Mouse (Mus musculus) heart, embryonic 12.5 days (tissue): ENCODE results near the gene Pptc7. TPM values are rescaled to one million over a fixed set of nuclear protein-coding genes. Genes with fewer than 3 reads are reported as not detected.

Experiments used
- ATAC-seq: fragments of 200-750 bp; cut with Nextera tagmentation; 2 replicates; pipeline ENCODE4 v1.8.0; 2017; ENCODE audit warnings: moderate TSS enrichment, moderate library complexity; ENCODE audit not compliant: insufficient number of reproducible peaks, low FRiP score
- H3K27ac ChIP-seq: fragments of 300-500 bp; sonication (generic); 2 replicates; pipeline ENCODE4 v1.5.1; 2016; ENCODE audit warnings: mild to moderate bottlenecking, moderate library complexity; ENCODE audit not compliant: poor library complexity, severe bottlenecking
- H3K27me3 ChIP-seq: fragments of 300-500 bp; sonication (generic); replicated peaks from 2 replicates; pipeline ENCODE4 v1.6.1; 2016; ENCODE audit warnings: mild to moderate bottlenecking, moderate library complexity
- H3K36me3 ChIP-seq: fragments of 300-500 bp; sonication (generic); 2 replicates; pipeline ENCODE4 v1.6.1; 2016; ENCODE audit warnings: mild to moderate bottlenecking, moderate library complexity
- H3K4me1 ChIP-seq: fragments of 300-500 bp; sonication (generic); replicated peaks from 2 replicates; pipeline ENCODE4 v1.6.1; 2016; ENCODE audit warnings: mild to moderate bottlenecking
- H3K4me2 ChIP-seq: fragments of 300-500 bp; sonication (generic); 2 replicates; pipeline ENCODE4 v1.6.1; 2016; ENCODE audit warnings: mild to moderate bottlenecking, moderate library complexity
- H3K4me3 ChIP-seq: fragments of 300-500 bp; sonication (generic); 2 replicates; pipeline ENCODE4 v1.5.1; 2016; ENCODE audit warnings: mild to moderate bottlenecking
- H3K9ac ChIP-seq: fragments of 300-500 bp; sonication (generic); 2 replicates; pipeline ENCODE4 v1.6.1; 2016; ENCODE audit warnings: mild to moderate bottlenecking, moderate library complexity
- H3K9me3 ChIP-seq: fragments of 300-500 bp; sonication (generic); replicated peaks from 2 replicates; pipeline ENCODE4 v1.6.1; 2016; ENCODE audit warnings: mild to moderate bottlenecking, moderate library complexity
- WGBS: fragments of 180-500 bp; shearing (Covaris S2); methylation state at CpG from one replicate; pipeline ENCODE4 v1.1.7; 2016; 5-methylcytosine and 5-hydroxymethylcytosine counted together
- polyA plus RNA-seq: library from polyadenylated mRNA; unstranded; fragments of >200 nt; fragmentation: Nextera tagmentation; extraction: Ambion mirVana; gene quantifications from 2 replicates; pipeline ENCODE4 v1.2.1, GENCODE M21; 2016

Gene Pptc7
- 13.4 and 14.3 TPM in 2 replicates for polyA plus RNA-seq

DNA sequence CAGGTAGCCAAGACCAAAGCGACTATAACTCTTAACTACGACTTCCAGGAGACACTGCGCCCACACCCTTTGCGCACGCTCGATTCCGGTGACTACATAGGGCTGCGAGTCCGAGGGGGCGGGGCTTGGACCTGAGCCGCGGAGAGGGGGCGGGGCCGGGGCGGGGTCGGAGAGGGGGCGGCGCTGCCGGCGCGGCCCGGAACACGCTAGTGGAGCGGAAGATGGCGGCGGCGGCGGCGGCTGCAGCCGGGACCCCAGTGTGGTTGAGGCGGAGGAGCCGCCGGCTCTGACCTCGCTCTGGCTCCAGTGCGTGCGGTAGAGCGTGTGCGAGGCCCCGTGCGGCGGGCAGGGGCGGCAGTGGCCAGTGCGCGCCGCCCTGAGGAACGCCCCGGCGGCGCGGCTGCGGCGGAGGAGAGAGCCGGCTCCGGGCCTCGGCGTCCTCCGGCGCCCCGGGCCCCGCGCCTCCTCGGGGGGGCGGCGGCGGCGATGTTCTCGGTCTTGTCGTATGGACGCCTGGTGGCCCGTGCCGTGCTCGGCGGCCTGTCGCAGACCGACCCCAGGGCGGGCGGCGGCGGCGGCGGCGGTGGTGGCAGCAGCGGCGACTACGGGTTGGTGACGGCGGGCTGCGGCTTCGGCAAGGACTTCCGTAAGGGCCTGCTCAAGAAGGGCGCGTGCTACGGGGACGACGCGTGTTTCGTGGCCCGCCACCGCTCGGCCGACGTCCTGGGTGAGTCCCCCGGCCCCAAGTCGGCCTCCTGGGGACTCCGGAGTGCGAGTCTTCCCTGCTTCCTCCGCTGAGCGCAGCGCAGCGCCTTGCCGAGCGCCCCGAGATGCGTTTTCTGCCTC lies at the start of gene Pptc7:
Gene Pptc7 (plus strand): TSS at position 183 of the 846 bp plus-strand sequence.
- Histone ChIP-seq H3K9ac (peak within 1 kb of the TSS; percentile 97), H3K9me3 (no peaks in the 10 kb centered on the region), H3K4me2 (peak within 1 kb of the TSS; percentile 99), H3K27me3 (no peaks in the 10 kb centered on the region), H3K4me1 (peaks cover 40% of the 10 kb centered on the region), H3K36me3 (peaks cover 17% of the 10 kb centered on the region), H3K4me3 (peak within 1 kb of the TSS; percentile 85), H3K27ac (peak within 1 kb of the TSS; percentile 87)
- ATAC-seq, result peak; percentile 91
- WGBS, result under 1% methylated on average over 106 of the region's 114 CpGs

DNA sequence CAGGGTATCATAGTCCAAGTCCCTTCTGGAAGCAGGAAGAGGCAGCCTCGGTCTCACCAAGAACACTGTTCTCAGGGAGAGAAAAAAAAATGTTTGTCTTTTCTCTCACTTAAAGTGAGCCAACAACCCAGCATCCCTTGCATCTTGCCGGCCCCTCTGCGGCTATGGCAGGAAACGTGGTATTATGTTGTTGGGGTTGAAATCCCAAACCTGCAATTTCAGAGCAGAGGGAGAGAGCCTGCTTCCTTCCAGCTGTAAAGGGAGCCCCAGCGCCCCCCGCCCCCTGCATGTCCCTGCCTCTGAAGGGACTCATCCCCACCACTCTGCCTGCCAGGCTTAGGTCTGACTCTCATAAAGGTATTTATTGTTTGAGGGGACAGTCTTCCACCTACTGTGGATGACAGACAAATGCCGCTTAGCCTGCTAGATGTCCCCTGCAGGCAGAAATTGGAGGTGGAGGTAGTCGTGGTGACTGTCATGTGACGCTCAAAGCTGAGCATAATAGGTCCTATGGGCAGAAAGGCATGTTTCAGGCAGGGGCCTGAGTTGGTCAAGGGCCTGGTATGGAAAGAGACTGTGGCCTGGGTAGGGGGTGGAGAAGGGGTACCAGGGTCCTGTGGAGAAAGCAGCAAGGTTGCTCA lies 48.8 kb upstream of the Pptc7 start:
- no peak for ATAC-seq
- Histone ChIP-seq H3K27me3 (no peaks in the 10 kb centered on the region), H3K9me3 (no peaks in the 10 kb centered on the region), H3K4me1 (peaks cover 4% of the 10 kb centered on the region; the same call in 1 of the 2 replicates), H3K4me3 (no peak overlapping the region), H3K36me3 (peaks cover 1% of the 10 kb centered on the region; the same call in 1 of the 2 replicates), H3K4me2 (no peak overlapping the region), H3K9ac (no peak overlapping the region), H3K27ac (no peak overlapping the region)
- 69% methylated on average over 9 of the region's 9 CpGs for WGBS

DNA sequence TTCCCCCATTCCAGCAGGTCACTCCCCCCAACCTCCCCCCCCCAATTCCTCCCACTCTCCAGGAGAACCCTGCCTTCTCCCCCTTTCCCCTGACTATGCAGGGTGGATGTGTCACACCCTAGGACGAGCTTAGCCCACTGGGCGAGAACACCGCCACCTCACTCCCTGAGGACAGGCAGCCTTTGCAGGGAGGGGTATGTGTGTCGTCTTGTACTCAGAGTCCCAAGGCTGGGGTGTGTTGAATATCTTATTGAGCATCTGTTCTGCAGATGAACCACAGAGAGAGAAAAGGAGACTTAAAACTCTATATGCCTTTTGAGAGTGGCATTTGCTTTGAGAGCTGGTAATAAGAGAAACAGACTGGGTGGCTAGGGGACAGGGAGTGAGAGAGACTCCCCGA lies 47.0 kb upstream of the Pptc7 start:
- Histone ChIP-seq H3K4me2 (no peak overlapping the region), H3K9me3 (no peaks in the 10 kb centered on the region), H3K36me3 (peaks cover 16% of the 10 kb centered on the region), H3K27ac (no peak overlapping the region), H3K9ac (no peak overlapping the region), H3K4me3 (no peak overlapping the region), H3K4me1 (peaks cover 4% of the 10 kb centered on the region; the same call in 1 of the 2 replicates), H3K27me3 (no peaks in the 10 kb centered on the region)
- ATAC-seq, result no peak
- WGBS, result 75% methylated on average over 5 of the region's 5 CpGs

DNA sequence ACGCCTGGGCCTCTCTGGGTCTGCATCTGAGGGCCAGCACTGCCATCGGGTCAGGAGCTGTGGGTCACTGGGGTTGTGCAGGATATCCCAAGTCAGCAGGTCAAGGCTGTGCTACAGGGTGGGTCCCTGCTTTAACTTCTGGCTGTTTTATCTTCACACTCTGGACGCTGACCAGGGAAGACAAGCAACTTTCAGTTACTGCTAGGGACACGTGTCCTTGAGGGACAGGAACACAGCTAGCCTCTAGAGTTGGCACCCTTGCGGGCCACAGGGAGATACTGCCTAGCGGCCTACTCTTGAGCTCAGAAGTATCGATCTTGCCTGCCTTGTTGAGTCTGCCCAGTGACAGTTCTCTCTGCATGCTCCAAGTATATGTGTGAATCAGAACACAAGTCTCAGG lies 44.5 kb upstream of the Pptc7 start:
- Histone ChIP-seq H3K4me3 (no peak overlapping the region), H3K27ac (no peak overlapping the region), H3K9me3 (no peaks in the 10 kb centered on the region), H3K27me3 (no peaks in the 10 kb centered on the region), H3K4me2 (no peak overlapping the region), H3K4me1 (no peaks in the 10 kb centered on the region; the same call in 1 of the 2 replicates), H3K9ac (no peak overlapping the region), H3K36me3 (peaks cover 20% of the 10 kb centered on the region)
- WGBS, result 49% methylated on average over 7 of the region's 7 CpGs
- no peak for ATAC-seq

DNA sequence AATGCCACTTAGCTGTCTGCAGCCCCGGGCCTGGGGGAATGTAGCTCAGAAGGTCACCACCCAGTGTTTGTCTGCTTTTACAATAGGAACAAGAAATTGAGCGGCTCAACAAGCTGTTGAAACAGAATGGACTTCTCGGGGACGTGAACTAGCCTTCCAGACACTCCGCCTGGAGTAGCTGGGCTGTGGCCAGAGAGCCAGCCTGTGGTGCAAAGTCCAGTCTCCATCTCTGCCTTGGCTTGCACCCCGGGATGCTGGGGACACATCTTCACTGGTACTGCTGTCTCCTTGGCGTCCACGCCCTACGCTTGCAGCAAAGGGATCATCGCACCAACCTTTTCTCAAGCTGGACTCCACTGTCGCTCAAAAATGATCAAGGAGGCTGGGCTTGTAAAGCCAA lies 43.6 kb upstream of the Pptc7 start:
- H3K4me2 ChIP-seq, result no peak overlapping the region
- H3K9ac ChIP-seq, result no peak overlapping the region
- WGBS, result 89% methylated on average over 11 of the region's 11 CpGs
- H3K4me1 ChIP-seq, result no peaks in the 10 kb centered on the region; the same call in 1 of the 2 replicates
- ATAC-seq, result no peak
- no peak overlapping the region for H3K4me3 ChIP-seq
- H3K27me3 ChIP-seq, result no peaks in the 10 kb centered on the region
- no peak overlapping the region for H3K27ac ChIP-seq
- no peaks in the 10 kb centered on the region for H3K9me3 ChIP-seq
- peaks cover 20% of the 10 kb centered on the region for H3K36me3 ChIP-seq

DNA sequence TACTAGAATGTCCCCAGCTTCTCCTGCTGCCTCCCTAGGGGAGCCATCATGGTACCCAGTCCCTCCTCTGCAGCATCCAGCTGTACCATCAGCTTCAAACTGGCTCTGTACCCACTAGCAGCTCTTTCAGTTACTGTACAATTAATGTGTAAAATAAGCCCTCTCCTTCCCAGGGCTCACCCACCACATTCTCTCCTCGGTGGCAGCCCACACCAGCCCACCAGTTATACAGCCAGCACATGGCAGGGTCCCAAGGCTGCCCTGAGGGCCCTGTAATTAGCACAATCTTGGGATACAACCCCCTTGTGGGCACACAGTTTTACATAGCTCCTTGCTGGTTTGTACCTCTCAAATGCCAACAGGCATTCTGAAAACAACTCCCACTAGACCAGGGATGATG lies 43.2 kb upstream of the Pptc7 start:
- no peaks in the 10 kb centered on the region for H3K27me3 ChIP-seq
- WGBS, result 83% methylated on average over 1 of the region's 1 CpGs
- H3K9ac ChIP-seq, result no peak overlapping the region
- no peak overlapping the region for H3K4me2 ChIP-seq
- no peaks in the 10 kb centered on the region; the same call in 1 of the 2 replicates for H3K4me1 ChIP-seq
- no peak overlapping the region for H3K4me3 ChIP-seq
- no peak for ATAC-seq
- no peak overlapping the region for H3K27ac ChIP-seq
- H3K9me3 ChIP-seq, result no peaks in the 10 kb centered on the region
- H3K36me3 ChIP-seq, result peaks cover 20% of the 10 kb centered on the region

DNA sequence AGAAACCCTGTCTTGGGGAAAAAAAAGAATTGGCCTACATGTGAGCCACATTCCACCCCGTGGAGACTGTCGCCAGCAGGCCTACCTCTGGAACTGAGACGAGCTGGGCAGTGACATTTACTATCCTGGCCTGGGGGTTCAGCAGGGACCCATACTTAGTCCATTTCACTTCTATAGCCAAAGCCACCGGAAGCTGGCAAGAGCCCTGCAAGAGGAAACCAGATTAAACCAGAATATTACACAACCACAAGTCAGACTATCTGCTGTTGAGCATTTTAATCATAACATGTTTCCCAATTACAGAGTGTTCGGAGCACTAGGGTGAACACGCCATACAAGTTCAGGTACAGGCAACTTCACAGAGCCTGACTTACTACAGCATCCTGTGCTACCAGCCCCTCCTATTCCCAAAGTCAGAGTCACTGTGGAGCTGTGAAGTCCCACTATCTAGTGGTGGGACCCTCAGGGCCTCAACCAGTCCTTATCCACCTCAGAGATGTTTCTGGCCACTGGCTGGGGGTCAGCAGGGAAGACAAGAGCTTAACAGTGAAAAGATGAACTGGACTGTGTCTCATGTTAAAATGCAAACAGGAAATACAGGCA lies 41.5 kb upstream of the Pptc7 start:
- H3K9ac ChIP-seq, result no peak overlapping the region
- no peaks in the 10 kb centered on the region for H3K9me3 ChIP-seq
- 78% methylated on average over 6 of the region's 6 CpGs for WGBS
- peaks cover 4% of the 10 kb centered on the region for H3K4me1 ChIP-seq
- no peaks in the 10 kb centered on the region for H3K27me3 ChIP-seq
- peaks cover 20% of the 10 kb centered on the region for H3K36me3 ChIP-seq
- H3K4me3 ChIP-seq, result no peak overlapping the region
- ATAC-seq, result no peak
- no peak overlapping the region for H3K27ac ChIP-seq
- no peak overlapping the region for H3K4me2 ChIP-seq

DNA sequence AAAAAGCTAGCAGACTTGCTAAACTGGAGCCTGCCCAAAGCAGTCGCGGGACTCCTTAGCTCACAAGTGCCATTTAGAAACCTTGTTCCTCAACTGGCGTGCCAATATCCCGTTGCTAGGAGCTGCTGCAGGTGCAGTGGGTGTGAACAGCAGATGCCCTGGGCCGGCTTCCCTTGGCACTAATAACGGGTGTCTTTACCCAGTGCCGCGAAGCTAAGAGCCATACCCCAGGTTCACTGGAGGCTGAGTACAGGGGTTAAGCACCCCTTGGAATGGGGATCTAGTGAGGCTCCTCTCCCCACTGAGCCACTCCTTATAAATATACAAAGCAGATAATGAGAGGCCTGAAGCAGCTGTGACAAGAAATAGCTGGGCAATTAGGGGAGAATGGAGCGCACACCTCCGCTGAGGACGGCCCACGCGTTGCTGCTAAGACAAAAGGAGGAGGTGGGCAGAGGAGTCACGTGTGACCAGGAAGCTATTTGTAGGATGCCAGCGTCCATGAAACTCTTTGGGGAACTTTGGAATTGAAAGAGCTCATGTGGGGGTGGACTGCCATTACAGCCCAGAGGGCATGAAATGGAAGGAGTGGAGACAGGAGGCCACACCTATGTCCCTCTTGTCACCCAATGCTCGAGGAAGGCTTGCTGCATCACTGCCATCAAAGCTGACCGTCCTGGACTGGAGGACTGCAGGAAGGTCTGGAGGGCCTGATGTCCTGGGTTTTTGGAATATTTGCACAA lies 40.2 kb upstream of the Pptc7 start:
- no peak for ATAC-seq
- WGBS, result 90% methylated on average over 17 of the region's 17 CpGs
- Histone ChIP-seq H3K27ac (no peak overlapping the region), H3K4me3 (no peak overlapping the region), H3K4me2 (no peak overlapping the region), H3K9ac (no peak overlapping the region), H3K27me3 (no peaks in the 10 kb centered on the region), H3K9me3 (no peaks in the 10 kb centered on the region), H3K4me1 (peaks cover 9% of the 10 kb centered on the region), H3K36me3 (peaks cover 26% of the 10 kb centered on the region)

DNA sequence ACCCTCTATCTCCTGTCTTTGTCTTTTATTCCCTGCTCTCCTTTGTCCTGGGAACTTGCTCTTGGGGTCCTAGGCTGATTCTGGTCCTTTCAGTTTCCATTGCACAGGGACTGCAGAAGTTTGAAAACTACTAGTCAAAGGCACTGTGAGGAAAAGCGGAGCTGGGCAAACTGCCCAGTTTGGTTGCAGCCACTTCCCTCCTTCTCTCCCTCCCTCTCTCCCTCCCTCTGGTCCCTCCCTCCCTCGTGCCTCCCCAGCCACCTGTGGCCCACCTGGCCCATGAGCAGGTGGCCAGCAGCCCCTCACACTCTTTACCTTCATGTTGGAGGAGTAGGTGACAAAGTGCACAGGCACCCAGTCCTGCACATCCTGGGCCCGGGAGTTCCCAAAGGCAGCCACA lies 39.0 kb upstream of the Pptc7 start:
- H3K4me2 ChIP-seq, result no peak overlapping the region
- H3K27me3 ChIP-seq, result no peaks in the 10 kb centered on the region
- no peak overlapping the region for H3K9ac ChIP-seq
- ATAC-seq, result no peak
- no peaks in the 10 kb centered on the region for H3K9me3 ChIP-seq
- 63% methylated on average over 3 of the region's 3 CpGs for WGBS
- no peak overlapping the region for H3K4me3 ChIP-seq
- H3K27ac ChIP-seq, result no peak overlapping the region
- peaks cover 26% of the 10 kb centered on the region for H3K36me3 ChIP-seq
- peaks cover 9% of the 10 kb centered on the region for H3K4me1 ChIP-seq

DNA sequence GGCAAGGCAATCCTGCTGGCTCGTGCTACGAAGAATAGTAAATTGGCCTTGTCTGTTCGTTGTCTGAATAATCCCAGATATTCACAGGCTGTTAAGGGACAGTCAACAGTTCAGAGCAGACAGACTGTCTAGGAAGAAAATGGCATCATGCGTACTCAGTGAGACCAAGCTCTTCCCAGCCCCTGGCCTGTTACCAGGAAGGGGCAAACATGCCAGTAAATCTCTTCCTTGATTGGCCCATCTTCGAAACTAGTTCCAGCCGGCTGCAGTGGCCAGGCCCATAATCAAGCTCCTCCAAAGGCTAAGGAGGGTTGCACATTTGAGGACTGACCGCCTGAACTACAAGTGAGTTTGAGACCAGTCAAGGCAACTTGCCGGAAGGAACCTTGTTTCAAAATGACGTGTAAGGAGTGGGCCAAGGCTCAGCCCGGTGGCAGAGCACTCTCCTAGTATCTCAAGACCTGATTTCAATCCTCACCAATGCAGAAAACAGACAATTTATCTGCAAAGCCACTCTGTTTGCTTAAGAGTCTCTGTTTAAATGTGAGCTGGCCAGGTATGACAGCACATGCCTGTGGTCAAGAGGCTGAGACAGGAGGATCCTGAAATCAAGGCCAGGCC lies 37.5 kb upstream of the Pptc7 start:
- Histone ChIP-seq H3K4me3 (no peak overlapping the region), H3K9ac (no peak overlapping the region), H3K9me3 (no peaks in the 10 kb centered on the region), H3K27me3 (no peaks in the 10 kb centered on the region), H3K36me3 (peaks cover 11% of the 10 kb centered on the region), H3K27ac (no peak overlapping the region), H3K4me2 (no peak overlapping the region), H3K4me1 (peaks cover 9% of the 10 kb centered on the region)
- 82% methylated on average over 10 of the region's 10 CpGs for WGBS
- no peak for ATAC-seq
